Mouse (Mus musculus) ES-Bruce4 (cell line): ENCODE measurements at regions not wholly inside any gene's neighbourhood (a gene's known extent, or its start where the extent isn't known, plus 50 kb on each side); places are given as distances from the start of the nearest gene placed in this dataset.

Experiments
- H3K27ac ChIP-seq: 2 replicates; pipeline ENCODE4 v1.5.1; 2012; ENCODE audit warnings: low read length, inconsistent platforms; ENCODE audit not compliant: insufficient read depth
- H3K27me3 ChIP-seq: 2 replicates; pipeline ENCODE4 v1.6.1; 2012; ENCODE audit warnings: mild to moderate bottlenecking, low read length, inconsistent platforms; ENCODE audit not compliant: control insufficient read depth, poor library complexity, insufficient read depth, severe bottlenecking
- H3K36me3 ChIP-seq: 2 replicates; pipeline ENCODE4 v1.6.1; 2012; ENCODE audit warnings: inconsistent platforms, mild to moderate bottlenecking, low read length, moderate library complexity; ENCODE audit not compliant: control insufficient read depth, poor library complexity, insufficient read depth, severe bottlenecking
- H3K4me1 ChIP-seq: one replicate; pipeline ENCODE4 v1.8.1; 2011; ENCODE audit warnings: low read length; ENCODE audit not compliant: control insufficient read depth, insufficient read depth
- H3K4me3 ChIP-seq: 2 replicates; pipeline ENCODE4 v1.5.1; 2011; ENCODE audit warnings: low read depth, mild to moderate bottlenecking, low read length
- H3K9ac ChIP-seq: 2 replicates; pipeline ENCODE4 v1.6.1; 2012; ENCODE audit warnings: low read depth, mild to moderate bottlenecking, inconsistent platforms; ENCODE audit not compliant: poor library complexity, severe bottlenecking
- H3K9me3 ChIP-seq: replicated peaks from 2 replicates; pipeline ENCODE4 v1.6.1; 2012; ENCODE audit warnings: mild to moderate bottlenecking, low read length, inconsistent platforms; ENCODE audit not compliant: control insufficient read depth, poor library complexity, insufficient read depth, severe bottlenecking
- CTCF ChIP-seq: IDR thresholded peaks from one replicate; pipeline ENCODE4 v1.8.1; 2011; ENCODE audit warnings: low read depth, low read length
- EP300 ChIP-seq: IDR thresholded peaks from 2 replicates; pipeline ENCODE4 v1.6.1; 2011; ENCODE audit warnings: low read depth, low read length; ENCODE audit not compliant: insufficient read depth
- POLR2A ChIP-seq: IDR thresholded peaks from one replicate; pipeline ENCODE4 v1.8.1; 2011; ENCODE audit warnings: low read length; ENCODE audit not compliant: insufficient read depth

DNA sequence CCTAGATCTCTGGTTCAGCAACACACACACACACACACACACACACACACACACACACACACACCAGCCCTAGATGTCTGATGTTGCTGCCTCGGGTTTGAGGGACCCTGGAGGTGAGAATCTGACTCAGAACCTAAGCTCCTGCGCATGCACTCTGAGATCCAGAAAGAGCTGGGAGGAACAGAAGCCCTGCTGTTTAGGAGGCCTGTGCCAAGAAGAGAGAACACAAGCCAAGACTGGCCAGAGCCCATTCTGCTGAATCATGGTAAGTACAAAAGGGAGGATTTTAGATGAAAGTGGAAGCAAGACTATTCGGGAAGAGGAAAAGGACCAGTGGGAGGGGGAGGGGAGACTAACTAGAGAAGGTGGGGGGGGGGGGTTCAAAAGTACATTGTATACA is 132.2 kb upstream of the Dynlrb2 start:
- H3K36me3 ChIP-seq = no peaks in the 10 kb centered on the region
- H3K27me3 ChIP-seq = no peaks in the 10 kb centered on the region
- no peak overlapping the region for H3K4me3 ChIP-seq
- H3K4me1 ChIP-seq = peaks cover 1% of the 10 kb centered on the region
- TF ChIP-seq EP300 (no peak), POLR2A (no peak), CTCF (no peak)
- H3K27ac ChIP-seq = no peak overlapping the region
- peaks cover 4% of the 10 kb centered on the region for H3K9me3 ChIP-seq
- no peak overlapping the region for H3K9ac ChIP-seq

DNA sequence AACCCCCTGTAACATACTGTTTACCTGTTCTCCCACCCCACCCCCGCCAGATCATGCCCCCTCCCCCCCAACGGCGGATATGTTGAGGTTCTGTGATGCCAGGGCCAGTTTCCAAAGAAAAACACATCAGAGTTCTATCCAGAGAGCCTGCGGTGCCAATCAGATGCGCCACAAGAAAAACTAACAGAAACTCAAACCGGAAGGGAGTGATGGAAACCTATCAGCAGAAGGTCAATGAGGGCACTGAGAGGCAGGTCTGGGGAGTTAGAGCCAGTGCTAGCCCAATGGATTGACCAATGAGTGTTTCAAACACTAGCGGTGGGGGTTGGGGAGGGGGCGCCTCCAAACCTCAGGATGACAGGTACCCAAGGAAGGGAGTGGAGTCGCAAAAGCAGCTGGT is 132.7 kb upstream of the Dynlrb2 start:
- Histone ChIP-seq H3K9ac (no peak overlapping the region), H3K4me1 (peaks cover 1% of the 10 kb centered on the region), H3K27me3 (no peaks in the 10 kb centered on the region), H3K4me3 (no peak overlapping the region), H3K9me3 (no peaks in the 10 kb centered on the region; the same call in 1 of the 2 replicates), H3K27ac (no peak overlapping the region), H3K36me3 (no peaks in the 10 kb centered on the region)
- no peak for TF ChIP-seq POLR2A
- no peak for TF ChIP-seq EP300
- no peak for TF ChIP-seq CTCF

DNA sequence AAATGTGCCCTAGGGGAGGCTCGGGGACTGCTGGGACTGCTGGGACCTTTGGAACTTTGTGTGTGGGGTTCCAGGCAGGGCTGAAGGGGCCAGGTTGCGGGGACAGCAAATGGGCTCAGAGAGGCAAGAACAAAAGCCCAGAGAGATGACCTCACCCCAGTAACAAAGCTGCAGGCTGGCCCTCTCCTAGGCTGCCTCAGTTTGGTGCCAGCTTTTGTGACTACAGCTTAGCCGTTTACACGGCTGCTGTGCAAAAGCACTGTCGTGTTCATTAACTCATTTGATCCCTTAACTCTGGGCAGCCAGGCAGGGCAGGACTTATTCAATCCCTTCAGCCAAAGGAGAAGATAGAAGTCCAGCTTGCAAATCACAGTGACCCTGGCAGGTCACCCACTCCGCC is 137.3 kb upstream of the Dynlrb2 start:
- Histone ChIP-seq H3K36me3 (no peaks in the 10 kb centered on the region), H3K9ac (no peak overlapping the region), H3K27ac (no peak overlapping the region), H3K9me3 (peaks cover 2% of the 10 kb centered on the region; the same call in 1 of the 2 replicates), H3K4me1 (peaks cover 1% of the 10 kb centered on the region), H3K4me3 (no peak overlapping the region), H3K27me3 (no peaks in the 10 kb centered on the region)
- TF ChIP-seq CTCF = no peak

GRCm38 (mm10) chr8:116366706-116367105 is 138.1 kb upstream of the Dynlrb2 start:
- Histone ChIP-seq H3K4me1 (peaks cover 1% of the 10 kb centered on the region), H3K4me3 (no peak overlapping the region), H3K36me3 (no peaks in the 10 kb centered on the region), H3K27me3 (no peaks in the 10 kb centered on the region), H3K9me3 (peaks cover 2% of the 10 kb centered on the region; the same call in 1 of the 2 replicates), H3K9ac (no peak overlapping the region), H3K27ac (no peak overlapping the region)
- TF ChIP-seq CTCF (no peak), POLR2A (no peak), EP300 (no peak)

GRCm38 (mm10) chr8:116364751-116365150 is 140.0 kb upstream of the Dynlrb2 start:
- Histone ChIP-seq H3K4me3 (no peak overlapping the region), H3K9ac (no peak overlapping the region), H3K27me3 (no peaks in the 10 kb centered on the region), H3K36me3 (no peaks in the 10 kb centered on the region), H3K27ac (no peak overlapping the region), H3K9me3 (peaks cover 2% of the 10 kb centered on the region; the same call in 1 of the 2 replicates), H3K4me1 (peaks cover 1% of the 10 kb centered on the region)
- no peak for TF ChIP-seq EP300
- no peak for TF ChIP-seq CTCF
- no peak for TF ChIP-seq POLR2A

DNA sequence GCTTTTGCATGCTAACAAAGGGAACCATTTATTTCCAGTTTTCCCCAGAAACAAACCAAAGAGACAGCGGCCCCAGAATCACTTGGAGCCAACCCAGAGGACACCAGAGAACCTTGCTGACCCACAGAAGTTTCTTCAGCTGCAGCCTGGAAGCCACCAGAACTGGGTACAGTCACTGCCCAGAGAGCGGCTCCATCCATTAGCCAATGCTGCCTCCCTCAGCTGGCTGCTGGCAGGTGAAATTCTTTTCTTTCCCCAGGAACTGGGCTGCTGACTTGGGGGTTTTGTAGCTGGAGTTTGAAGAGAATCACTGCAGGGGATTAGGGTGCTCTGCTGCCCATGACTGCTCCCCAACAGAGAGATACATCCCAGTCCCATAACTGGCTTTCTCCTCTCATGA is 140.6 kb upstream of the Dynlrb2 start:
- no peak overlapping the region for H3K4me3 ChIP-seq
- no peaks in the 10 kb centered on the region for H3K36me3 ChIP-seq
- H3K4me1 ChIP-seq = peaks cover 2% of the 10 kb centered on the region
- peaks cover 2% of the 10 kb centered on the region; the same call in 1 of the 2 replicates for H3K9me3 ChIP-seq
- H3K27me3 ChIP-seq = no peaks in the 10 kb centered on the region
- no peak overlapping the region for H3K9ac ChIP-seq
- no peak for TF ChIP-seq POLR2A
- peak; percentile 6 for TF ChIP-seq CTCF
- H3K27ac ChIP-seq = no peak overlapping the region
